Mouse (Mus musculus) forebrain, postnatal 0 days (tissue): ENCODE data around the gene Ccdc137. TPM values are rescaled to one million over a fixed set of nuclear protein-coding genes. Genes with fewer than 3 reads are reported as not detected.
"Not testable (repeated sequence)": the region's sequence is repeated elsewhere in the genome, so short reads cannot be mapped to it uniquely, and the experiment has no call there.

Source experiments
- ATAC-seq: fragments of 200-750 bp; cut with Nextera tagmentation; 2 replicates; pipeline ENCODE4 v1.8.0; 2017; ENCODE audit warnings: mild to moderate bottlenecking, moderate library complexity
- DNase-seq: peaks from one replicate; pipeline ENCODE4 v3.0.0-alpha.2; 2015
- H3K27ac ChIP-seq: fragments of 300-500 bp; sonication (generic); 2 replicates; pipeline ENCODE4 v1.5.1; 2014; ENCODE audit warnings: low read depth, mild to moderate bottlenecking, antibody characterized with exemption, low read length, moderate library complexity, mixed read lengths
- H3K27me3 ChIP-seq: fragments of 300-500 bp; sonication (generic); 2 replicates; pipeline ENCODE4 v1.6.1; 2014; ENCODE audit warnings: mild to moderate bottlenecking, low read length, mixed read lengths; ENCODE audit not compliant: insufficient read depth
- H3K36me3 ChIP-seq: fragments of 300-500 bp; sonication (generic); 2 replicates; pipeline ENCODE4 v1.6.1; 2014; ENCODE audit warnings: mild to moderate bottlenecking, moderate library complexity; ENCODE audit not compliant: insufficient read depth
- H3K4me1 ChIP-seq: fragments of 300-500 bp; sonication (generic); 2 replicates; pipeline ENCODE4 v1.6.1; 2014; ENCODE audit warnings: antibody characterized with exemption; ENCODE audit not compliant: insufficient read depth
- H3K4me2 ChIP-seq: fragments of 300-500 bp; sonication (generic); 2 replicates; pipeline ENCODE4 v1.6.1; 2014; ENCODE audit warnings: low read depth, mild to moderate bottlenecking, moderate library complexity
- H3K4me3 ChIP-seq: fragments of 300-500 bp; sonication (generic); 2 replicates; pipeline ENCODE4 v1.5.1; 2014; ENCODE audit warnings: low read depth, low read length, mixed read lengths
- H3K9ac ChIP-seq: fragments of 300-500 bp; sonication (generic); 2 replicates; pipeline ENCODE4 v1.6.1; 2014; ENCODE audit warnings: mild to moderate bottlenecking
- H3K9me3 ChIP-seq: fragments of 300-500 bp; sonication (generic); 2 replicates; pipeline ENCODE4 v1.6.1; 2016; ENCODE audit warnings: low read length
- CTCF ChIP-seq: sonication (generic); IDR thresholded peaks from 2 replicates; pipeline ENCODE4 v1.5.1; 2016; ENCODE audit warnings: antibody characterized with exemption, control low read depth, low read depth
- WGBS: fragments of 180-500 bp; shearing (Covaris S2); extraction: QIAGEN DNeasy Blood & Tissue Kit; methylation state at CpG from one replicate; pipeline ENCODE4 v1.1.7; 2014; 5-methylcytosine and 5-hydroxymethylcytosine counted together
- polyA plus RNA-seq: library from polyadenylated mRNA; unstranded; fragments of >200 nt; fragmentation: Nextera tagmentation; extraction: Ambion mirVana; gene quantifications from 2 replicates; pipeline ENCODE4 v1.2.1, GENCODE M21; 2015
- total RNA-seq: library from RNA; depleted of rRNA; stranded (reverse); fragments of >200 nt; gene quantifications from 2 replicates; pipeline ENCODE4 v1.2.3, GENCODE M21; 2014; rRNA removed

The Ccdc137 gene
- total RNA-seq (18.1 and 21.0 TPM in 2 replicates), polyA plus RNA-seq (13.6 and 15.4 TPM in 2 replicates)

- peak; percentile 87 for DNase-seq
- peak within 1 kb of the TSS; percentile 93 for H3K4me2 ChIP-seq
- no peak for TF ChIP-seq CTCF
- 7% methylated on average over 62 of the region's 62 CpGs for WGBS
- H3K4me3 ChIP-seq: peak within 1 kb of the TSS; percentile 87
- peak within 1 kb of the TSS; percentile 74 for H3K27ac ChIP-seq
- H3K9ac ChIP-seq: peak within 1 kb of the TSS; percentile 96
- H3K36me3 ChIP-seq: peaks cover 25% of the 10 kb centered on the region
- peak; percentile 98 for ATAC-seq
- H3K27me3 ChIP-seq: no peaks in the 10 kb centered on the region
- H3K9me3 ChIP-seq: no peaks in the 10 kb centered on the region
- H3K4me1 ChIP-seq: peaks cover 8% of the 10 kb centered on the region; the same call in 1 of the 2 replicates
Observed at GRCm38 (mm10) chr11:120457772-120458751, at the start of gene Ccdc137, which contains the start of gene Oxld1. Gene Ccdc137 (plus strand): TSS chr11:120458115. Gene Oxld1 (minus strand): TSS chr11:120458068.

DNA sequence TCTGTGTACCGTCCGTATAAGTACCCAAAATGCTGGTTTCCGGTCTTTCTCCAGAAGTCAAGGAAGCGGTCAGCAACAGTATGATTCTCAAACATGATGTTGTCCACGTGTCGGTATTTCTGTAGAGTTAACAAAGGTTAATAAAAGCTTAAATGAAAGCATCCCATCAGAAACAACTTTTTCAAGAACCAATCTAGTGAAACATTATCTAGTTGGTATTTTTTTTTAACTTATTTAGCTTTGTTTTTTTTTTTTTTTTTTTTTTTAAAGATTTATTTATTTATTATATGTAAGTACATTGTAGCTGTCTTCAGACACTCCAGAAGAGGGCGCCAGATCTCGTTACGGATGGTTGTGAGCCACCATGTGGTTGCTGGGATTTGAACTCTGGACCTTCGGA, 44.3 kb upstream of the Ccdc137 start:
- H3K27ac ChIP-seq, DNase-seq, H3K4me2 ChIP-seq, ATAC-seq, H3K27me3 ChIP-seq, H3K4me1 ChIP-seq, H3K4me3 ChIP-seq, H3K9ac ChIP-seq, H3K9me3 ChIP-seq: not testable (repeated sequence)
- WGBS: 95% methylated on average over 7 of the region's 10 CpGs
- peaks cover 82% of the 10 kb centered on the region for H3K36me3 ChIP-seq

DNA sequence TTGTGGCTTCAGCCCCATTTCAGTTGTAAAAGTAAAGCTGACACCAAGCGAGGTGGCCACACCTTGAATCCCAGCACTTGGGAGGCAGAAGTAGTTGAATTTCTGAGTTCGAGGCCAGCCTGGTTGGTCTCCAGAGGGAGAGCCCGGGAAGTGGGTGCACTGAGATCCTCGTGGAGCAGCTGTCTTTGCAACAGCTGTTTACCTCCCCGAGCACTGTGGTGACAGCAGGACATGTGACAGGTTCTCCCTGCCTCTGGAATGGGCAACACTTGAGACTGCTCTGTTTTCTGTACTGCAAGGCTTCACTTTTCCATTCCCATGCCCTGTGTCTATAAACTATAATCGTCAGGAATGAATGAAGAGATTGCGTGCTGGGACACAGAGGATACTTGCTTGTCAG, 40.1 kb upstream of the Ccdc137 start:
- Histone ChIP-seq H3K27me3 (no peaks in the 10 kb centered on the region), H3K4me3 (no peak overlapping the region), H3K27ac (no peak overlapping the region), H3K4me2 (no peak overlapping the region), H3K36me3 (peaks cover 77% of the 10 kb centered on the region), H3K4me1 (no peaks in the 10 kb centered on the region), H3K9ac (no peak overlapping the region), H3K9me3 (no peaks in the 10 kb centered on the region)
- DNase-seq (no peak), ATAC-seq (no peak)
- WGBS: 92% methylated on average over 7 of the region's 7 CpGs
- no peak for TF ChIP-seq CTCF

GRCm38 (mm10) chr11:120418592-120418991, 39.3 kb upstream of the Ccdc137 start:
- 100% methylated on average over 1 of the region's 1 CpGs for WGBS
- H3K4me1 ChIP-seq: no peaks in the 10 kb centered on the region
- no peaks in the 10 kb centered on the region for H3K27me3 ChIP-seq
- no peak overlapping the region for H3K27ac ChIP-seq
- no peaks in the 10 kb centered on the region for H3K9me3 ChIP-seq
- H3K4me3 ChIP-seq: no peak overlapping the region
- DNase-seq (no peak), ATAC-seq (no peak)
- no peak for TF ChIP-seq CTCF
- H3K36me3 ChIP-seq: peaks cover 76% of the 10 kb centered on the region
- no peak overlapping the region for H3K9ac ChIP-seq
- no peak overlapping the region for H3K4me2 ChIP-seq

DNA sequence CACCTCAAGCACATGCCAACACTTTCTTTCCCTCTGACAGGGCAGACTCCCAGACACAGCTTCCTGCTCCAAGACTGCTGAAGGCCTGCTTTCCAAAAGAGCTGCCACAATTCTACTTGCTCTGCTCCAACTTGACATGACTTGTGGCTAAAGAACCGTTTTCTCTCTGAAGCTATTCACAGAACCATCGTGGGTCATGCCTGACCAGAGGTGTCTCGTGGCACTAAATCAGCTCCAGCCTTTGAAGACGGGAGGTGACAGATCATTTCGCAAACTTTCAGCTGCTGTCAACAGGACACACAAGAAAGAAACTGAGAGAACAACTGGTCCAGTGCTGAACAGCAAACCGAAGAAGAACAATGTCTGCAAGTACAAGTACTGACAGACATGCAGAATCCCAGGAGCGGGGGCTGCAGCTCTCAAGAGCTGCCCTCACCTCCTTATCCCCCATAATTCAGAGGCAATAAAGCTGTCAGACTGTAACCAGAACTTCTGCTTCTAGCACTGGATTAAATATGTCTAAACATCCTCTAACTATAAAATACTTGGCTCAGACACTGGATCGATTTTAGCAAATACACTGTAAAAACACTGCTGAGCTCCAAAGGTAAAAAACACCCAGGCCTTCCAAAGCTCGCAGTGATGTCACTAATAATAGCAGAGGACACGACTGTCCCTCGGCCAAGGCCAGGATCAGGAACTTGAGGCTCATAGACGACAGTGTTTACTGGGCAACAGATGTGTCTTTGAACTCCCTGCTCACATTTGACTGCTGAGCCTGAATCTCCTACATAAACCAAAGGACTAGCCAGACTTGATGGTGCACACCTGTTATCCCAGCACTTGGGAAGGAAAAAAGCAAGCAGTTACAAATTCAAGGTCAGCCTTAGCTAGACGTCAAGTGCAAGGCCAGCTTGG, 35.0 kb upstream of the Ccdc137 start:
- 92% methylated on average over 13 of the region's 13 CpGs for WGBS
- H3K9ac ChIP-seq: no peak overlapping the region
- no peak for TF ChIP-seq CTCF
- DNase-seq: no peak
- H3K4me2 ChIP-seq: no peak overlapping the region
- H3K27me3 ChIP-seq: no peaks in the 10 kb centered on the region
- H3K27ac ChIP-seq: no peak overlapping the region
- peaks cover 78% of the 10 kb centered on the region for H3K36me3 ChIP-seq
- H3K4me3 ChIP-seq: no peak overlapping the region
- no peaks in the 10 kb centered on the region for H3K9me3 ChIP-seq
- no peaks in the 10 kb centered on the region for H3K4me1 ChIP-seq
- no peak for ATAC-seq

- TF ChIP-seq CTCF: peak; percentile 75
- H3K9me3 ChIP-seq: no peaks in the 10 kb centered on the region
- ATAC-seq (no peak), DNase-seq (peak; percentile 76)
- H3K4me1 ChIP-seq: no peaks in the 10 kb centered on the region
- WGBS: 66% methylated on average over 9 of the region's 9 CpGs
- H3K27me3 ChIP-seq: no peaks in the 10 kb centered on the region
- H3K9ac ChIP-seq: no peak overlapping the region
- H3K4me3 ChIP-seq: no peak overlapping the region
- H3K36me3 ChIP-seq: peaks cover 78% of the 10 kb centered on the region
- H3K27ac ChIP-seq: no peak overlapping the region
- H3K4me2 ChIP-seq: no peak overlapping the region
Observed at GRCm38 (mm10) chr11:120423569-120424295, 34.2 kb upstream of the Ccdc137 start.
